Mouse (Mus musculus) gastrocnemius, adult 18-20 months (tissue): ENCODE data around the gene Nsd1. TPM values are rescaled to one million over a fixed set of nuclear protein-coding genes. Genes with fewer than 3 reads are reported as not detected.
"Not testable (repeated sequence)": the region's sequence is repeated elsewhere in the genome, so short reads cannot be mapped to it uniquely, and the experiment has no call there.

Experiments used
- DNase-seq: peaks from one replicate; pipeline ENCODE4 v3.0.0; 2021; ENCODE audit warnings: low spot score
- total RNA-seq, 2 experiments: library from RNA; stranded (reverse); gene quantifications; 2 replicates each; pipeline ENCODE4 v1.2.3; 2021

Nsd1 gene
- total RNA-seq, 2 experiments from 2014 or later = 40.0 to 47.1 TPM

DNA sequence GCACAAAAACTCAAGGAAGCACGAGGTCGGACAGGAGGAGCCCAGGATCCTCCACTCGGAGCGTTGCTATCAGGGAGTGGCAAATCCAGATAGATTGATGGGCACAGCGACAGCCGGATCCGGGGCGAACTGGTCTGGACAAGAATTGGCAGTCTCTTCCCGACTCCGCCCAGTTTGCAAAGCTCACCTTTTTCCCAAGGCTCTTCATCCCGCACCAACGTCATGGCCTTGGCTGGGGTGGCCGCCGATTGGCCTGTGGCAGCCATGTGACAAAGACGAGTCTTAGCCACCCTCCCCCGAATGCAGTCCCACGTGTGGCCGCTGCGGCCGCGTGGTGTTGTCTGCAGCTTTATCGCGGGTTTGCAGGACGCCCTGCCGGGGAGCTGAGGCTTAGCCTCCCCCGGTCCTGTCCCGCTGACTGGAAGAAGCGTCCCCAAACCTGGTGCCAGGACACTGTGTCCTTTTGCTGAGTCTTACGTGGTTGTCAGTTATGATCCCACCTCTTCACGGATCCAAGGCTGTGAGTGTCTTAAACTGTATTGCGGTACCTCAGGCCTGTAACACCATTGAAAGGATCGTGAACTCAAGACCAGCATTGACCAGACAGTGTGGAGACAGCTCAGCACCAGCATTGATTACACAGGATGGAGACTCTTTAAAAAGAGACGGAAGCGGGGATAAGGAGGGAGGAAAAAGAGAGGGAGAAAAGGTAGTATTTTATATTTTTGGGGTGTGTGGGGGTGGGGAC is 19.3 kb upstream of the Nsd1 start:
- peak; percentile 96 for DNase-seq

DNA sequence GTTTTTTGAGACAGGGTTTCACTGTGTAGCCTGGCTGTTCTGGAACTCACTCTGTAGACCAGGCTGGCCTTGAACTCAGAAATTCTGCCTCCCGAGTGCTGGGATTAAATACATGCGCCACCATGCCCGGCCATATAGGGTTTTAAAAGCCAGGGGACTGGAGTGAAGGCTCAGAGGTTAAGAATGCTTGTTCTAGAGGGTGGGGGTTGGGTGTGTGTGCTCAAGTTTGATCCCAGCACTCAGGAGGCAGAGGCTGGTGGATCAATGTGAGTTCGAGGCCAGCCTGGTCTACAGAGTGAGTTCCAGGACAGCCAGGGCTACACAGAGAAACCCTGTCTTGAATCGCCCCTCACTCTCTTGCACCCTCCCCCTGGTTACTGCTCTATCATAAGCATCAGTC is 18.0 kb upstream of the Nsd1 start:
- DNase-seq = no peak

DNA sequence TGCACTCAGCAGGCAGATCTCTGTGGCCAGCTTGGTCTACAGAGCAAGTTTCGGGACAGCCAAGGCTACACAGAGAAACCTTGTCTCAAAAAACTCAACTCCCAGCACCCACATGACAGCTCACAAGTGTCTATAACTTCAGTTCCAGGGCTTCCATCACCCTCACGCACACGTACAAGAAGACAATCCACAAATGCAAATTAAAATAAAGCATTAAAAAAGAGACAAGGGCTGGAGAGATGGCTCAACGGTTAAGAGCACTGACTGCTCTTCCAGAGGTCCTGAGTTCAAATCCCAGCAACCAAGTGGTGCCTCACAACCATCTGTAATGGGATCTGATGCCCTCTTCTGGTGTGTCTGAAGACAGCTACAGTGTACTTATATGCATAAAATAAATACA is 6.8 kb upstream of the Nsd1 start:
- DNase-seq = not testable (repeated sequence)

DNA sequence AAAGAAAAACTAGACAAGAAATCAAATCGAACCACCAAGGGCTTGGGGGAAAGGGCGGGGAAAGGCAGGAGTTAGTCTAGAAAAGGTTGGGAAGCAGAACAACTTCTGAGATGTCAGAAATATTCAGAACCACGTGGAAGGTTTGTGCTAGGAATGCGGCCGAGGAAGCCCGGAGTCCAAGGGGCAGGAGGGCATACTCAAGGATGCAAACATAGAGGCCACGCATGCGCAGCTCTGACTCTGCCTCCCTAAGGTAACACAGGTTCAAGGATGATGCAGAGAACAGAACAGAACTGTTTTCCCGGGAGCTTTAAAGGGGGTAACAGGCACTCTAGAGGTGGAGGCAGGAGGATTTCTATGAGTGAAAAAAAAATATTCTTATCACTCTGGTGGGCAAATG is 5.8 kb upstream of the Nsd1 start:
- no peak for DNase-seq

DNA sequence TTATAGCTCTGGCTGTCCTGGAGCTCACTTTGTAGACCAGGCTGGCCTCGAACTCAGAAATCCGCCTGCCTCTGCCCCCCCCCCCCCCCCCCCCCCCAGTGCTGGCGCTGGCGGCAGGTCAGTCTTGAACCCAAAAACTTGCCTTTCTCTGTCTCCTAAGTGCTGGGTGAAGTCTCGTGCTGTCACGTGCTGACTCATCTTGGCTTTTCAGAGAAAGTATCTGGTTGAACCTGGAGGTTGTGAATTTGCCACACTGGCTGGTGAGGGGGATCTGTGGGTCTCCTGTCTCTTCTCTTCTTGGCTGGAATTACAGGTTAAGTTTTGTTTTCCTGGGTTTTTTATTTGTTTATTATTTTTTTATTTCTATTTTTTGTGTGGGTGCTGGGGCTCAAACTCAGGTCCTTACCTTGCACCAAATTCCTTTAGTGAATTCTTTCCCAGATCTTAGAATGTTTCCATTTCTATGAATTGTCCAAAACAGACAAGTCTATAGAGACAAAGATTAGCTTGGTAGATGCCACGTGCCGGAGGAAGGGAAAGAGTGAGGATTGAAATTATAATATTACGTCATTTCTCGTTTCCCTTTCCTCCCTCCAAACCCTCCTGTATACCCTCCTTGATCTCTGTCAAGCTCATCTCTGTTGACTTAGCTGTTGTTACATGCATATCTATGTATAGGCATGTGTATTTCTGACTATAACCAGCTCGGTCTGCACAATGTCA is 4.8 kb upstream of the Nsd1 start:
- DNase-seq = no peak

DNA sequence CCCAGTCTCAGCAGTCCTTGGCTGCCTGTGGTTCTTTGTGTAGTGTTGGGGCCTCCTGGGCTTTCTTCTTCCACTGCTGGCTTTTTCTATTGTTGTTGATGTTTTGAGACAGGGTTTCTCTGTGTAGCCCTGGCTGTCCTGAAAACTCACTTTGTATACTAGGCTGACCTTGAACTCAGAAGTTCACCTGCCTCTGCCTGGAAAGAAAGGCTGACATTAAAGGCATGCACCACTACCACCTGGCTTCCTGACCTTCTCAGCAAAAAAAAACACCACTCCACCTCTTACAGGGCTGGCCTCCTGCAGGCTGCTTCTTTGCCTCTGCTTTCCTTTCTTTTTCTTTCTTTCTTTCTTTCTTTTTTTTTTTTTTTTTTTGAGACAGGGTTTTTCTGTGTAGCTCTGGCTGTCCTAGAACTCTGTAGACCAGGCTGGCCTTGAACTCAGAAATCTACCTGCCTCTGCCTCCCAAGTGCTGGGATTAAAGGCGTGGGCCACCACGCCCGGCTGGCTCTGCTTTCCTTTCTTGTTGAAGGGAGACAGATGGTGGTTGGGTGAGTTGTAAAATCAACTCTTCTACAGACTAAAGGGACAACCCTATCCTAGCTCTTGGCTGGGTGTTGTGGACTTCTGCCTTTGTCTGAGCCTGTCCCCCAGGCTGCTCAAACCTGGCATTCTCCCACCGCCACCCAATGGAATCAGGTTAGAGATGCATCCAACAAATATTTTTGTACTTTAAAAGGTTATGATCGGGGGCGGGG is 4.0 kb upstream of the Nsd1 start:
- no peak for DNase-seq

DNA sequence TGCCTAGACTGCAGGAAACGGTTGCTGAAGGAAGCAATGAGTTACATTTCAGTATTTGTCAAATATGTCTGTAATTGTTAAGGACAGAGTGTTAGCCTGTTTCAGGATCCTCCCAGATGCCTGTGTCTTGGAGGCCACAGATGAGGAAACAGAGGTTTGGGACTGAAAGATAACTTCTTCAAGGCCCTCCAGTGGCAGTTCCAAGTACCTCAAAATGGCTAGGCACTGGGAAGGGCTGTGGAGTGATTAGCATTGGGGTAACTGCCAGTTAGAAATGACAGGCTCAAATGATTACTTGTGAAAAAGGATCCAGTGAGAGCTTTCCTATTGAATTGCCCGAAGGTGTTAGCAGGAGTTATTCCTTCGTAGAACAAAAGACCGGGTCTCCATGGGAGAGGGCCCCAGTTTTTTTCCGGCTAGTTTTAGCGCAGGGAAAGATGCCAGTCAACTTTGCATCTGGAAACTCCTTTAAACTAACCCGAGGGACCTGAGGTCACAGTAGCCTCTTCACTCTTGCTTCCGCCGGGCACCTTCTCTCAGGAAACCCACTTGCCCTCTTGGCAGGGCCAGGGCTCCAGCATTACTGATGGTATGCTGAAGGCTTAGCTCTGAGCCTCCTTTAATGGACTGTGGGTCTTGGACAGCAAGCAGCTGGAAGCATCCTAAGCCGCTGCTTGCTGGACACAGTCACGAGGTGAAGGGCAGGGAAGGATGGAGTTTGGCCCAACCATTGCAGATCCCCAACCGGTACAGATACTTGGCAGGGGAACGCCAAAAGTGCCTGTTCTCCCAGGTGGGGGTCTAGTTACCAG is 539 bp upstream of the Nsd1 start:
- DNase-seq = no peak

DNA sequence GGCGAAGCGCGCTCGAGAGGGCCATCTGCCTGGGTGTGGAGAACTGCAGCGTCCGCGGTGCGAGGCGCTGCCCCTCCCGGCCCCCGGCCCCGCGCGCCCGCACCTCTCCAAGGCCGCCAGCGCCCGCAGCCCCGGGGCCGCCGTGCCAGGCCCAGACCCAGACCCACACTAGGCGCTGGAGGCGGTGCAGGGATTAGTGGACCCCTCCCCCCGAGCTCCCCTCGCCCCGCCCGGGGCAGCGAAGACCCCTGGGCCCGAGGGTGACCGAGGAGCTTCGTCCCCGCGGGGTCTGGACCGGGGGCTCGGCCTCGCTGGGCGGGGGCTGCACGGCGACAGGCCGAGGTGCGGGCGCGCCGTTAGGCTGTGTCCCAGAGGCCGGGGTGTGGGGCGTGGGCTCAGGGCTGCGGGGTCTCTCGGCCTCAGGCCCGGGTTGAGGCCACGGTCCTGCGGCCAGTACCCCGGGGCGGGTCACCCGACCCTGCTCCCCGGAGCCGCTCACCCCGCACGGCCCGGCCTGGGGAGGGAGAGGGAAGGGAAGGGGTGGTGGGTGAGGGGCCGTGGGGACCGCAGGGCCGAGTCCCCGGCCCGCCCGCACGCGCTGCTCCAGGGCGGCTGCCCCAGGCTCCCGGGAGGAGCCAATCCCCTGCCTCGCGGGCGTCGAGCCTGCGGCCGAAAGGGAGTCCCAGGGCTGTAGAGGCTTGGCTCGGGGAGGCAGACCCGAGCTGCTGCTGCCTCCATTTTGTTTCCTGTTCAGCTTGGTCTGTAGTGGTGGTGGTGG is 800 bp downstream of the Nsd1 start:
- peak; percentile 26 for DNase-seq

DNA sequence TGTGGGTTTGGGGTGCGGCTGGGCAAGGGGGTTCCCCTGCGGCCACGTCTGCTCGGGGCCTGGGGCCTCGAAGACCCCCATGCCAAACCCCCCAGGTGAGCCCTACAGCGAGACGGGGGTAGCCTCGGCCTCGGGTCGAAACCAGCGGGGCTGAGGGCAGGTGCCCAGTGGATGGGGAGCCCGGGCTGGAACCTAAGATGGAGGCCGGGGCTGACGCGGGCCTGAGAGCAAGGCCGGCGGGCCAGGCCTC is 1.3 kb downstream of the Nsd1 start:
- no peak for DNase-seq

DNA sequence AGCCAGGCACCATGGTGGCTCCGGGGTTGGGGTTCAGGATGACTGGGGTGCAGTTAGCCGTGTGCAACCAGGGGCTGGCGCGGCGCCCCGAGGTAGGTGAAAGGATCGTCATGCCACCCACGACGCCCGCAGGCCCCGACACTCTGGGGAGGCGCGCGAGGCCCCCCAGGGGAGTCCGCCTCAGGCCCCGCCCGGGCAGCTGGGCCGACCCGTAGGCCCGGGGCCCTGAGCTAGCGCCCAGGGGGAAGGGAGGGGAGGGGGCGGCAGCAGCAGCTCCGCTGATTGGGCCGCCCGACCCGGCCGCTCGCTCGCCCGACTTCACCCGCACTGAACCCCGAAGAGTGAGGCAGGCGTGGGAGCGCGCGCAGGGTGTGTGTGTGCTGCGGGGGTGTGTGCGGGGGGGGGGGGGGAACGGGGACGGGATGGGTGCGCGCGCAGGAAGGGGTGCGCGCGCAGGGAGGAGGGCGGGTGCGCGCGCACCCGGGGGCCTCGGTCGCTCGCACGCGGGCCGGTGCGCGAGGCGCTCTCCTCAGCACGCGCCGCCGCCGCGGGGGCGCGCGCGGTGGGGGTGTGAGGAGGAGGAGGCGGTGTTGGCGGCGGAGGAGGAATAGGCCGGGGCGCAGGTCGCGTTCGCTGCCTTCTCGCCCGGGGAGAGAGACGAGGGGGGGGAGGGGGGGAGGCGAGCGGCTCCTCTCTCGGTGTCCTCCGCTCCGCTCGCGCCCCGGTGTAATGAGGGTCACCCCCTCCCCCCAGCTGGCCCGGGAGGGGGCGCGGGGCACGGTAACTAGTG is 1.8 kb downstream of the Nsd1 start:
- peak; percentile 78 for DNase-seq

DNA sequence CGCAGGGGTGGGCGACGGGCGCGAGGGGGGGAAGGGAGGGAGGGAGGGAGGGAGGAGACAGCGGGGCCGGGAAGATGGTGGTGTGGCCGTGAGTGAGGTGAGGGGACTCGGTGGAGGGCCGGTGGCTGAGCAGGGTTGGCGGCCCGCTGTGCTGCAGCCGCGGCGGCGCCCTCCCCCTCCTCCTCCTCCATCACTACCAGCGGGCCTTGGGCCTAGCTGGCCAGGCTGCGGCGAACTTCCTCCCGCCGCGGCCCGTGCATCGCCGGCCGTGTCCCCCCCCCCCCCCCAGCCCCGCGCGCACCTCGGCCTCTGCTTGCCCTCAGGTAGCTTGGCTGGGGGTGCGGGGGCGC is 2.4 kb downstream of the Nsd1 start:
- DNase-seq = no peak

DNA sequence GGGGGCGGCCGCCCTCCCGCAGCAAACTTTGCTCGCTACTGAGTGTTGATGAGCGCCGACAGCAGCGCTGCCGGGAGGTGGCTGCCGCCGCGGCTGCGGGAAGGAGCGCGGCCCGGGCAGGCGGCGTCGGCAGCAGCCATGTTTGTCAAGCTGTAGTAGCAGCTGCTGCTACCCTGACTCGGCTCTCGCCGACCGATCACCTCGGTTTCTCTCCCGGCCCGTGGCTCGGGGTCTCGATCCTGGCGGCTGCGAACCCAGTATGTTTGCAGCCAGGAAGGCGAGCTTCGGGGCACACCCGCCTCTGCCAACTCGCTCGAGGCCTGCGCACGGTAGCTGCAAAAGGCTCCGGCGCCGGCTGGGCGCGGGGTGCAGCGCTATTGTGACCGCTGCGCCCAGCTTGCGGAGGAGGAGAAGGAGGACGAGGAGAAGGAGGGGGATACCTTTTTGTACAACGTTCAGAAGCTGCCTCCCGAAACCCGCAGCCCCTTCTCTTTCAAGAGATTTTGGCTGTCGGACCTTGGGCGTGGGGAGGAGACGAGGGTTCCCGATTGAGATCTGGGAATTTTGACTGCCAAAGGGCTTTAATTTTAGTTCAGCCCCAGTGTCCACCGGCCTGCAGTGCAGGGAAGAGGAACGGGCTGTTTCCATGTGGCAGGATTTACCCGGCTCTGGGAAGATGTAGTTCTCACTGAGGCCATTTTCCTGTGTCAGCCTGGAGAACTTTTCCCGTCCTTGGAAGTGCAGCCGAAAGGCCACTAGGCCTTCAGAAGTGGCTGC is 3.0 kb downstream of the Nsd1 start:
- peak; percentile 52 for DNase-seq

DNA sequence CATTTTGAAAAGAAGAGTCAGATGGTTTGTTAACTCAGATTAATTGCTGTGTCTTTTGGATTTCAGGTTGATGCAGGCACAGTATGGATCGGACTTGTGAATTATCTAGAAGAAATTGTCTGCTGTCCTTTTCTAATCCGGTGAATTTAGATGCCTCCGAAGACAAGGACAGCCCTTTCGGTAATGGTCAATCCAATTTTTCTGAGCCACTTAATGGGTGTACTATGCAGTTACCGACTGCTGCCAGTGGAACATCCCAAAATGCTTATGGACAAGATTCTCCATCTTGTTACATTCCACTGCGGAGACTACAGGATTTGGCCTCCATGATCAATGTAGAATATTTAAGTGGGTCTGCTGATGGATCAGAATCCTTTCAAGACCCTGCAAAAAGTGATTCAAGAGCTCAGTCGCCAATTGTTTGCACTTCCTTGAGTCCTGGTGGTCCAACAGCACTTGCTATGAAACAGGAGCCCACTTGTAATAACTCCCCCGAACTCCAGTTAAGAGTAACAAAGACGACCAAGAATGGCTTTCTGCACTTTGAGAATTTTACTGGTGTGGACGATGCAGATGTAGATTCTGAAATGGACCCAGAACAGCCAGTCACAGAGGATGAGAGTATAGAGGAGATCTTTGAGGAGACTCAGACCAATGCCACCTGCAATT is 3.7 kb downstream of the Nsd1 start:
- DNase-seq = no peak

DNA sequence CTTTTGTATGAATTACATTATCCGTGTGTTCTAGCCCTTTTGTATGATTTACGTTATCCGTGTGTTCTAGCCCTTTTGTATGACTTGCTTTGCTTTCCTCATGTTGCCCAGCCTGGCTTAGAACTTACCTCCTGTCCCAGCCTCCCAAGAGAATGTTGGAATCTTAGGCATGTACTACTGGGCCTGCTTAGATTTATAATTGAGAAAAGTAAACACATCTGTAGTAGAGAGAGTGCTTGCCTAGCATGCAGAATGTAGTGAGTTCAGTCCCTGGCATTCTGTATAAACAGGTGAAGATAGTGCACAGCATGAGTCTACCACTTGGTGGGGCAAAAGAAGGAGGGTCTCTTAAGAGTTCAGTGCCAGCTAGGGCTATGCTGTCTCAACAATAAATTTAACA is 14.8 kb downstream of the Nsd1 start:
- no peak for DNase-seq

DNA sequence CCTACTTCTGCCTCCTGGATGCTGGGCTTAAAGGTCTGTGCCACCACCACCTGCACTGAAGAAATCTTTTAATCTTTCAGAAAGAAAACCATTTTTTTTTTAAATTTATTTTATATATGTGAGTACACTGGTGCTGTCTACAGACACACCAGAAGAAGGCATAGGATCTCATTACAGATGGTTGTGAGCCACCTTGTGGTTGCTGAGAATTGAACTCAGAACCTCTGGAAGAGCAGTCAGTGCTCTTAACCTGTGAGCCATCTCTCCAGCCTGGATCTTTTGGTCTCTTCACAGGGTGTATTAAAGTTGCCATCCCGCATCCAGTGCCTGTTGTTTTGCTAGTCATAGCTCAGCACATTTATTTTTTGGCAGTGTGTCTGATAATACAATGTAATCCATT is 21.1 kb downstream of the Nsd1 start:
- no peak for DNase-seq

DNA sequence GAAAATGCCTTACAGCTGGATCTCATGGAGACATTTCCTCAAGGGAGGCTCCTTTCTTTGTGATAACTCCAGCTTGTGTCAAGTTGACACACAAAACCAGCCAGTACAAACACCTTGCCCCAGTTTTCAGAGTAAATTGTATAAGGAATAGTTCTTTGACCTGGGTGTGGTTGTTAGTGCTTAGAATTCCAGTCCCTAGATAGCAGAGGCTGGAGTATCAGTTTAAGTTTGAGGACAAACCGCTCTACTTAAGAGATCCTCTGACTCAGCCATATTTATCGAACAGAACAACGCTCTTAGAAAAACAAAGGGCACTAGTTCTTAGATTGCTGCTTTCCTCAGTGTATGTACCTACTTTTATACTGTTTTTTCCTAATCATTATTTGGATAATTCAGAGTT is 33.6 kb downstream of the Nsd1 start:
- no peak for DNase-seq

DNA sequence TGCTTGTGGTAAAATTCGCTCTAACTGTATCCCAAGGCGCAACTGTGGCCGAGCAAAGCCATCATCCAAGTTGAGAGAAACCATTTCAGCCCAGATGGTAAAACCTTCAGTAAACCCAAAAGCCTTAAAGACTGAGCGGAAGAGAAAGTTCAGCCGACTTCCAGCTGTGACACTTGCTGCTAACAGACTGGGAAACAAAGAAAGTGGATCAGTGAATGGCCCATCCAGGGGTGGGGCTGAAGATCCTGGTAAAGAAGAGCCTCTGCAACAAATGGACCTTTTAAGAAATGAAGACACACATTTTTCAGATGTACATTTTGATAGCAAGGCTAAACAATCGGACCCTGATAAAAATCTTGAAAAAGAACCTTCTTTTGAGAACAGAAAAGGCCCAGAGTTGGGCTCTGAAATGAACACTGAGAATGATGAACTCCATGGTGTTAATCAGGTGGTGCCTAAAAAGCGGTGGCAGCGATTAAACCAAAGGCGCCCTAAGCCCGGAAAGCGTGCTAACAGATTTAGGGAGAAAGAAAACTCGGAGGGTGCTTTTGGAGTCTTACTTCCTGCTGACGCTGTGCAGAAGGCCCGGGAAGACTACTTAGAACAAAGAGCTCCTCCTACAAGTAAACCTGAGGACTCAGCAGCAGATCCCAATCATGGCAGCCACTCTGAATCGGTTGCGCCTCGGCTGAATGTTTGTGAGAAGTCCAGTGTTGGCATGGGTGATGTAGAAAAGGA is 37.9 kb downstream of the Nsd1 start:
- DNase-seq = no peak

DNA sequence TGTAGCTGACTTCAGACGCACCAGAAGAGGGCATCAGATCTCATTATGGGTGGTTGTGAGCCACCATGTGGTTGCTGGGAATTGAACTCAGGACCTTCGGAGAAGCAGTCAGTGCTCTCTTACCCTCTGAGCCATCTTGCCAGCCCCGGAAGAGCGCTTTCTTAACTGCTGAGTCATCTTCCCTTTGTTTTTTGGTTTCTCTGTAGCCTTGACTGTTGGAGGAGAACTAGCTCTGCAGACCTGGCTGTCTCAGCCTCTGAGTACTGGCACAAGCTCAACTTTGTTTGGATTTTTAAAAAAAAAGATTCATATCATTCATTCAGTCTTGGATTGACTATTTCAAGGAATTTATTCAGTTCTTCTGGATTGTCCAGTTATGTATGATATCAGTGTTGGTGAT is 39.7 kb downstream of the Nsd1 start:
- DNase-seq = no peak
